Mouse (Mus musculus) G1E (cell line): ENCODE measurements around the gene Ndufb4. TPM values are rescaled to one million over a fixed set of nuclear protein-coding genes. Genes with fewer than 3 reads are reported as not detected.

ENCODE experiments used
- ATAC-seq: 2 replicates; pipeline ENCODE4 v1.8.0; 2016; ENCODE audit warnings: mild to moderate bottlenecking; ENCODE audit not compliant: insufficient number of reproducible peaks, poor library complexity, low FRiP score, severe bottlenecking; ENCODE audit errors: extremely low read depth
- DNase-seq: peaks from one replicate; pipeline ENCODE4 v3.0.0; 2012; ENCODE audit warnings: low spot score
- H3K27me3 ChIP-seq: 2 replicates; pipeline ENCODE4 v1.6.1; 2012; ENCODE audit warnings: mild to moderate bottlenecking, low read length, inconsistent platforms; ENCODE audit not compliant: insufficient read depth
- H3K36me3 ChIP-seq: replicated peaks from 2 replicates; pipeline ENCODE3; 2012; ENCODE audit warnings: mild to moderate bottlenecking, inconsistent platforms
- H3K4me1 ChIP-seq: 2 replicates; pipeline ENCODE4 v1.6.1; 2012; ENCODE audit warnings: low read depth, low read length, inconsistent platforms, mixed read lengths; ENCODE audit not compliant: insufficient read depth
- H3K4me3 ChIP-seq: 2 replicates; pipeline ENCODE4 v1.5.1; 2012; ENCODE audit warnings: low read depth, mild to moderate bottlenecking, inconsistent platforms, low read length, moderate library complexity, mixed read lengths
- H3K9me3 ChIP-seq: replicated peaks from 2 replicates; pipeline ENCODE4 v1.6.1; 2012; ENCODE audit warnings: inconsistent platforms
- CTCF ChIP-seq: IDR thresholded peaks from 2 replicates; pipeline ENCODE4 v1.5.1; 2012; ENCODE audit warnings: low read depth, low read length, inconsistent platforms, mixed read lengths
- GATA1 ChIP-seq: IDR thresholded peaks from 2 replicates; pipeline ENCODE4 v1.6.1; 2012; ENCODE audit warnings: borderline replicate concordance, low read length, inconsistent platforms, mixed read lengths
- GATA2 ChIP-seq: IDR thresholded peaks from 2 replicates; pipeline ENCODE4 v1.6.1; 2012; ENCODE audit warnings: low read depth, low read length, inconsistent platforms, borderline replicate concordance
- POLR2AphosphoS5 ChIP-seq: IDR thresholded peaks from 2 replicates; pipeline ENCODE4 v1.6.1; 2012; ENCODE audit warnings: low read depth, low read length, inconsistent platforms; ENCODE audit not compliant: insufficient replicate concordance
- TAL1 ChIP-seq: conservative IDR thresholded peaks from 2 replicates; pipeline ENCODE4 v1.6.1; 2012; ENCODE audit warnings: low read depth, low read length, inconsistent platforms, mixed read lengths
- polyA plus RNA-seq: library from polyadenylated mRNA; stranded (reverse); fragments of >175 nt; gene quantifications from 2 replicates; pipeline ENCODE4 v1.2.3, GENCODE M21; 2012
- total RNA-seq, 2 experiments: library from RNA; stranded (forward) in 1 of 2; stranded (reverse) in 1 of 2; fragments of 200-1000 nt in 1 of 2; fragments of >200 nt in 1 of 2; fragmentation: Nextera tagmentation in 1 of 2; gene quantifications; 2 replicates each; pipeline ENCODE4 v1.2.3; 2014 to 2017

Ndufb4 gene
- total and polyA plus RNA-seq, 3 experiments, result 19.0 to 37.1 (median 34.9) TPM

DNA sequence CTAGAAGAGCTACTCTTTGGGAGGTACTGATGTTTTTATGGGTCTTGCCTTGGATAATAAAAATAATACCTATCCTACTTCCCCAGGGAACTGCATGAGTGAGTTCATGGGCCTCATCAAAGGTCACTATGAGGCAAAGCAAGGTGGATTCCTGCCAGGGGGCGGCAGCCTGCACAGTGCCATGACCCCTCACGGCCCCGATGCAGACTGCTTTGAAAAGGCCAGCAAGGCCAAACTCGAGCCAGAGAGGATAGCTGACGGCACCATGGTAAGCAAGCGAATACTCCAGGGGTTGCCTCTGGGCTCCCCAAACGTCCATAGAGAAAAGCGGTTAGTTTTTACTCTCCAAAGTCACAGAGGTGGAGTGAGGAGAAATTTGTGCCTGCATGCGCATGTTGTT is 25.9 kb downstream of the Ndufb4 start:
- no peaks in the 10 kb centered on the region for H3K36me3 ChIP-seq
- no peaks in the 10 kb centered on the region; the same call in 1 of the 2 replicates for H3K27me3 ChIP-seq
- no peaks in the 10 kb centered on the region for H3K4me1 ChIP-seq
- no peak overlapping the region for H3K4me3 ChIP-seq
- DNase-seq, result no peak
- TF ChIP-seq POLR2AphosphoS5 (no peak), TAL1 (no peak), CTCF (no peak), GATA1 (no peak), GATA2 (no peak)
- no peak for ATAC-seq
- H3K9me3 ChIP-seq, result no peaks in the 10 kb centered on the region

DNA sequence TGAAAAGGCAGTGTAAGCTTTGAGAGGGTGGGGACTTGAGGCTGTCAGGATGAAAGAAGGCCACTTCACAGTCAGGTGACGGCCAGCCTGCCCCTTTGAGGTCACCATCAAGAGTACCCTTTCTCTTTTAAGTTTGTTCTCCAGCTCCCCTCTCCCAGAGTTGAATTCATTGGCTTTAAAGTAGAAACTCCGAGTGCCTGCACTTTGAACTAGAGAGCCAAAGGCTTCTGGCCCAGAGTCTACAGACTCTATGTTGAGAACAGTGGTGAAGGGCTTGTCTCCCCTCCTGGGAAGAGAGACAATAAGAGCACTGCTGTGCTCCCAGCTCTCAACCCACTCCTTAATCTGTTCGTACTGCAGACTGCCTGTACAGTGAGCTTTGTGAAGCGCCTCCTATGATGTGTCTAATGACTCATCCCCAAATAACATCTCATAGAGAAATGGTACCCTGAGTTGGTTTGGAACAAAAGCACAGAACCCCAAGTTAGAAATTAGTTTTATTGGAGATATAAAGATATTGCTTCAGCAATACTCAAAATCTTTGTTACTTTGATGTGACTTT is 27.8 kb downstream of the Ndufb4 start:
- DNase-seq (no peak), ATAC-seq (no peak)
- TF ChIP-seq GATA2 (no peak), GATA1 (no peak), CTCF (no peak), POLR2AphosphoS5 (no peak), TAL1 (no peak)
- Histone ChIP-seq H3K27me3 (no peaks in the 10 kb centered on the region; the same call in 1 of the 2 replicates), H3K4me1 (no peaks in the 10 kb centered on the region), H3K36me3 (no peaks in the 10 kb centered on the region), H3K4me3 (no peak overlapping the region), H3K9me3 (no peaks in the 10 kb centered on the region)

DNA sequence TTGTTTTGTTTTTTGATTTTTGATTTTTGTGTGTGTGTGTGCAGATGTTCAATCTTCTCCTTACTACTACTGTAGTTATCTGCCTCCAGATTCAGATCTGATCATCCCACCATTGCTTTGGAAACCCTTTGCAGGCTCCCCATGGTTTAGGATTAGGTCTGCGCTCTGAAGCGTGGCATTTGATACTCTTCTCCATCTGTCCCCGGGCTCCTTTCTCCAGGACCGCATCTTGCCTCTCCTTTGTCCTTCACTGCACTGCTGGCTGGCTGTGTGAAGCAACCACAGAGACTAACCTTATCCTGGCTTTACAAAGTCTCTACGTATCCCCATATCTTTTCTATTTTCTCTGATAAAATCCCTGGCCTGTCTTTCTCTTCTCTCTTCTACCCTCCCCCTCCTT is 31.3 kb downstream of the Ndufb4 start:
- DNase-seq, result no peak
- H3K4me3 ChIP-seq, result no peak overlapping the region
- no peaks in the 10 kb centered on the region for H3K4me1 ChIP-seq
- H3K9me3 ChIP-seq, result no peaks in the 10 kb centered on the region
- no peaks in the 10 kb centered on the region; the same call in 1 of the 2 replicates for H3K27me3 ChIP-seq
- TF ChIP-seq POLR2AphosphoS5, result no peak
- TF ChIP-seq CTCF, result no peak
- no peak for TF ChIP-seq GATA2
- TF ChIP-seq GATA1, result no peak
- no peak for TF ChIP-seq TAL1
- no peaks in the 10 kb centered on the region for H3K36me3 ChIP-seq
- ATAC-seq, result no peak

DNA sequence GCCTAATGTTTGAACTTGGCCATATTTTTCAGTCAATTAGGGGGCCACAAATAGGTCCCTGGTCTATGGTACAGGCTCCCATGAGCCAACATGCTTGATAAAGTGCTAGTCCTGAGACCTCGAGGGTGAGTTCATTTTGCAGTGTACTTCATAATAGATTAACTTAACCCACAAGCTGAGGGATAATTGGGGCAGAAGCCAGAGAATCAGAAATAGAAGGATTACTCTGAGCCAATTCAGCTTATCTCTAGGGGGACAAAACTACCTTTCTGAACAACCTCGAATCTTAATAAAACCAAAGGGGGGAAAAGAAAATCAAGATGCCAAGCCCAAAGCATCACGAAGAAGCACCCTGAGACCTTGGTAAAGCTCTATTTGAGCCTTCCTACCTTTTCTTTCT is 31.9 kb downstream of the Ndufb4 start:
- Histone ChIP-seq H3K36me3 (no peaks in the 10 kb centered on the region), H3K4me1 (no peaks in the 10 kb centered on the region), H3K27me3 (peaks cover 3% of the 10 kb centered on the region), H3K4me3 (no peak overlapping the region), H3K9me3 (no peaks in the 10 kb centered on the region)
- ATAC-seq (no peak), DNase-seq (no peak)
- no peak for TF ChIP-seq POLR2AphosphoS5
- no peak for TF ChIP-seq GATA2
- no peak for TF ChIP-seq TAL1
- TF ChIP-seq GATA1, result no peak

DNA sequence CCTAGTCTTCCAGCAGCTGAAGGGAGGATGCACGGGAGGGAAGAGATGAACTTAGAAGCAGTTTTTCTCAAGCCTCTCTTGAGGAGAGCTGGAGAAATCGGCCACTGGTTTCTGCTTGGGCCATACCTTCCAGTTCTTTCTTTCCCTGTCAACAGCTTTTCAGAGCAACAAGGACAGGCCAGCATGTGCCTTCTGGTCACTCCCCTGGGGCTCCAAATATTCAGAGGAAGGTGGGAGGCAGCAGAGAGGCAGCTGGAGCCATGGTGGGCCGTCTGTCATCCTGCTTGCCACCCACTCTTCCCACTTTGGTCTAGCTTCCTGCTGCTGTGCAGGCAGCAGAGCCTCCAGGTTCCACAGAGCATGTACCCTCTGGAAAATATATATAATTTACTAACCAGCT is 36.6 kb downstream of the Ndufb4 start:
- no peaks in the 10 kb centered on the region for H3K9me3 ChIP-seq
- H3K4me1 ChIP-seq, result no peaks in the 10 kb centered on the region
- no peak overlapping the region for H3K4me3 ChIP-seq
- no peak for DNase-seq
- TF ChIP-seq GATA1, result no peak
- TF ChIP-seq CTCF, result no peak
- ATAC-seq, result no peak
- no peaks in the 10 kb centered on the region for H3K36me3 ChIP-seq
- peaks cover 3% of the 10 kb centered on the region for H3K27me3 ChIP-seq

DNA sequence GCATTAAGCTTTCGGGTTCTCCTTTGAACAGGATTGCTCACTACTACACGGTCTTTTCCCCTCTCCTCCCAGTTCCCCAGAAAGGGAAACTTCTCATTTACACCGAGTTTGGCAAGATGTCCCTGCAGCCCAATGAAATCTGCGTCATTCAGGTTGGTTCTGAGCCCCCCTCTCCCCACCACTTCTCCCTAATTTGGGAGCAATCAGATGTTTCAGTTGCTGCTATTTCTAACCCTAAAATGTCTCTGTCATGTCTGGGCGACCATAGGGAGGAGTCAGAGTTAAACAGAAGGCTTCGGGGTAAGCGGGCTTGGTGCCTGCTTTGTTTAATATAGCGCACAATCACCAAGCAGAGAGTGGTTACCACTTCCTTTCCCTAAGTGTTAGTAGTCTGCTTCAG is 38.1 kb downstream of the Ndufb4 start:
- DNase-seq, result no peak
- Histone ChIP-seq H3K4me3 (no peak overlapping the region), H3K36me3 (no peaks in the 10 kb centered on the region), H3K9me3 (no peaks in the 10 kb centered on the region), H3K27me3 (peaks cover 6% of the 10 kb centered on the region), H3K4me1 (no peaks in the 10 kb centered on the region)
- TF ChIP-seq CTCF (no peak), GATA2 (no peak), TAL1 (no peak), GATA1 (no peak)
- ATAC-seq, result no peak

DNA sequence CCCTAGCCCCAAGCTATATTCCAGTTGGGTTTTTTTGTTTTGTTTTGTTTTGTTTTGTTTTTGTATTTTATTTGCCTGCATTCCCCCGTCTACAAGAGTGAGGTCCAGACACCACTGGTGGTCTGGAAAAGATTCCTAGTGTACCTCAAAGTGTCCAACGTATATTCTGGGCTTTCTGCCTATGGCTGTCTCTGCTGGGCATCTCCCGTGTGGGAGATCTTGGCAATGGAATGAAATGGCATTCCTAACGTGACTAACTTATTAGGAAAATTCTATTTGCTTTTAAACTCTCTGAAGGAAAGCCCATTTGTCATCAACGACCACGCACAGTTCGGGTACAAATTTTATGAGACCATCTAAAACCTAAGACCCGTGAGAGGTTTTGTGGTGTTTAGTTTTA is 38.8 kb downstream of the Ndufb4 start:
- ATAC-seq, result no peak
- Histone ChIP-seq H3K36me3 (no peaks in the 10 kb centered on the region), H3K4me1 (no peaks in the 10 kb centered on the region), H3K27me3 (peaks cover 8% of the 10 kb centered on the region), H3K4me3 (no peak overlapping the region), H3K9me3 (no peaks in the 10 kb centered on the region)
- no peak for TF ChIP-seq CTCF
- no peak for DNase-seq
